Mouse (Mus musculus) limb, embryonic 13.5 days (tissue): ENCODE measurements around the gene Mbd3. TPM values are rescaled to one million over a fixed set of nuclear protein-coding genes. Genes with fewer than 3 reads are reported as not detected.
A peak's percentile ranks its signal among the peaks of the same experiment; 100 is the strongest.

Source experiments
- ATAC-seq: fragments of 200-750 bp; cut with Nextera tagmentation; 2 replicates; pipeline ENCODE4 v1.8.0; 2017; ENCODE audit warnings: low read depth, moderate number of reproducible peaks, moderate TSS enrichment; ENCODE audit not compliant: low FRiP score
- H3K27ac ChIP-seq: fragments of 300-500 bp; sonication (generic); 2 replicates; pipeline ENCODE4 v1.5.1; 2015; ENCODE audit warnings: inconsistent platforms, mild to moderate bottlenecking, moderate library complexity
- H3K27me3 ChIP-seq: fragments of 300-500 bp; sonication (generic); 2 replicates; pipeline ENCODE4 v1.6.1; 2015; ENCODE audit warnings: mild to moderate bottlenecking, inconsistent platforms
- H3K36me3 ChIP-seq: fragments of 300-500 bp; sonication (generic); 2 replicates; pipeline ENCODE4 v1.6.1; 2015; ENCODE audit warnings: inconsistent platforms, mild to moderate bottlenecking, moderate library complexity
- H3K4me1 ChIP-seq: fragments of 300-500 bp; sonication (generic); 2 replicates; pipeline ENCODE4 v1.6.1; 2015; ENCODE audit warnings: inconsistent platforms
- H3K4me2 ChIP-seq: fragments of 300-500 bp; sonication (generic); replicated peaks from 2 replicates; pipeline ENCODE4 v1.6.1; 2015; ENCODE audit warnings: inconsistent platforms, mild to moderate bottlenecking, moderate library complexity
- H3K4me3 ChIP-seq: fragments of 300-500 bp; sonication (generic); 2 replicates; pipeline ENCODE4 v1.5.1; 2015; ENCODE audit warnings: moderate library complexity, mild to moderate bottlenecking, inconsistent platforms
- H3K9ac ChIP-seq: fragments of 300-500 bp; sonication (generic); 2 replicates; pipeline ENCODE4 v1.6.1; 2015; ENCODE audit warnings: mild to moderate bottlenecking, inconsistent platforms
- H3K9me3 ChIP-seq: fragments of 300-500 bp; sonication (generic); 2 replicates; pipeline ENCODE4 v1.6.1; 2016; ENCODE audit warnings: inconsistent platforms
- WGBS: fragments of 180-500 bp; shearing (Covaris S2); methylation state at CpG from one replicate; pipeline ENCODE4 v1.1.7; 2015; 5-methylcytosine and 5-hydroxymethylcytosine counted together
- polyA plus RNA-seq: library from polyadenylated mRNA; unstranded; fragments of >200 nt; fragmentation: Nextera tagmentation; extraction: Ambion mirVana; gene quantifications from 2 replicates; pipeline ENCODE4 v1.2.1, GENCODE M21; 2015

The Mbd3 gene
- polyA plus RNA-seq: 276 and 288 TPM in 2 replicates

GRCm38 (mm10) chr10:80399191-80399972 lies at the start of gene Mbd3:
Gene Mbd3 (minus strand): TSS chr10:80399550.
- Histone ChIP-seq H3K27me3 (no peaks in the 10 kb centered on the region), H3K4me3 (peak within 1 kb of the TSS; percentile 73), H3K4me1 (peaks cover 30% of the 10 kb centered on the region), H3K36me3 (peaks cover 61% of the 10 kb centered on the region), H3K9me3 (no peaks in the 10 kb centered on the region), H3K27ac (peak within 1 kb of the TSS; percentile 99), H3K9ac (peak within 1 kb of the TSS; percentile 97), H3K4me2 (peak within 1 kb of the TSS; percentile 77)
- under 1% methylated on average over 73 of the region's 82 CpGs for WGBS
- ATAC-seq: peak; percentile 97

DNA sequence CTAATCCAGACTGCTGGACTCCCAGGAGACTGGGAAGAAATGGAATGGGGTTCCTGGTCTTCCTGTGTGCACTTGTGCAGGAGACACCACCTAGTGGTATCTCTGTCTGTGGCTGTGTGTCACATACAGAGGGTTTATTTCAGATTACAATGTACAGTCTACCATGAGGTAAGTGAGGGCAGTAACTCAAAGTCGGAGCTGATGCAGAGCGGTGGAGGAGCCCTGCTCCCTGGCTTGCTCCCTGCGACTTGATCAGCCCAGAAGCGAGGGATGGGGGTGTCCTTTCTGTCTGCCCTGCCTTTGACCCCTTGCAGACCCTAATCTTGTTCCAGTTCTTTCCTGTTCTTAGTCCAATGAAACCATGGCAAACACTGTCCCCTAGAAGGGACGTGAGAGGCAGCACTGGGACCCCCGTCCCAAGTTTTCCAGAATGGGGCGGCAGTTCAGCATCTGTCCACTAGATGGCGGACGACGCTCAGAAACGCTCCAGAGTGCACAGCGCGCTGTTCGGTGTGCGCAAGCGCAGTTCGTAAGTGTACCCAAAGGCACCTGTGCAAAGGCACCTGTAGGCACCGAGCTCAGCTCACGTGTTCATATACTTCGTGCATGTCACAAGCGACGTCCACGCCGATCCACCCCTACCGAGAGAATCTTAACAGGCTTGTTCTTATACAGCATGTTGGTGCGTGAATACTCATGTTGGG lies 46.7 kb upstream of the Mbd3 start:
- peak; percentile 64; the same call in 1 of the 2 replicates for ATAC-seq
- no peak overlapping the region for H3K4me3 ChIP-seq

DNA sequence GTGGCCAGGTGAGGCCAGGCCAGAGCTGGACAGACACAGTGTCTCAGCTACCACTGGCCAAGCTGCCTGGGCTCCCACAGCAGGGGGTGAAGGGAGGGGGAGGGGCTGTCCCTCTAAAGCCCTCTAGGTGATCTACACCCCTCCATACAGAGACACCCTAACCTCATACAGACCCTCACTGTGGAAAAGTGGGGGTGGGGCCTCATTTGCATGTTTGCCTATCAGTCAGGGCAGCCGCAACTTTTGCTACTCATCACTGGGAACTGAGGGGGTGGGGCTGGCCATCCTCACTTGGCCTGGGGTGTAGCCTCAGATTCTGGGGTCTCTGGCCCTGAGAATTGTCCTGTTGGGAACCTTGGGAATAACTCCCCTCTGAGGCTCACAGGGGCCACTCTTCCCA lies 45.7 kb upstream of the Mbd3 start:
- WGBS: 31% methylated on average over 1 of the region's 1 CpGs
- Histone ChIP-seq H3K9me3 (no peaks in the 10 kb centered on the region), H3K9ac (peak overlapping the region; percentile 59; the same call in 1 of the 2 replicates), H3K36me3 (no peaks in the 10 kb centered on the region), H3K27me3 (peaks cover 55% of the 10 kb centered on the region), H3K4me3 (no peak overlapping the region), H3K27ac (no peak overlapping the region), H3K4me2 (no peak overlapping the region), H3K4me1 (peaks cover 4% of the 10 kb centered on the region)
- no peak for ATAC-seq

More for the DNA sequence above, 46.7 kb upstream of the Mbd3 start:
- Histone ChIP-seq H3K9me3 (no peaks in the 10 kb centered on the region), H3K27ac (no peak overlapping the region), H3K9ac (no peak overlapping the region), H3K4me1 (peaks cover 4% of the 10 kb centered on the region), H3K36me3 (no peaks in the 10 kb centered on the region), H3K4me2 (peak overlapping the region; percentile 27; the same call in 1 of the 2 replicates), H3K27me3 (peaks cover 64% of the 10 kb centered on the region)
- WGBS: 9% methylated on average over 26 of the region's 26 CpGs

- H3K27me3 ChIP-seq: peaks cover 54% of the 10 kb centered on the region
- no peaks in the 10 kb centered on the region for H3K9me3 ChIP-seq
- 39% methylated on average over 5 of the region's 5 CpGs for WGBS
- peak; percentile 30; the same call in 1 of the 2 replicates for ATAC-seq
- H3K9ac ChIP-seq: peak overlapping the region; percentile 59
- H3K4me2 ChIP-seq: no peak overlapping the region
- H3K4me3 ChIP-seq: no peak overlapping the region
- no peak overlapping the region for H3K27ac ChIP-seq
- H3K4me1 ChIP-seq: peaks cover 4% of the 10 kb centered on the region
- no peaks in the 10 kb centered on the region for H3K36me3 ChIP-seq
Observed at GRCm38 (mm10) chr10:80444339-80445045, 45.1 kb upstream of the Mbd3 start.

- H3K36me3 ChIP-seq: no peaks in the 10 kb centered on the region
- WGBS: 86% methylated on average over 8 of the region's 8 CpGs
Observed at GRCm38 (mm10) chr10:80443575-80444278, 44.4 kb upstream of the Mbd3 start.

DNA sequence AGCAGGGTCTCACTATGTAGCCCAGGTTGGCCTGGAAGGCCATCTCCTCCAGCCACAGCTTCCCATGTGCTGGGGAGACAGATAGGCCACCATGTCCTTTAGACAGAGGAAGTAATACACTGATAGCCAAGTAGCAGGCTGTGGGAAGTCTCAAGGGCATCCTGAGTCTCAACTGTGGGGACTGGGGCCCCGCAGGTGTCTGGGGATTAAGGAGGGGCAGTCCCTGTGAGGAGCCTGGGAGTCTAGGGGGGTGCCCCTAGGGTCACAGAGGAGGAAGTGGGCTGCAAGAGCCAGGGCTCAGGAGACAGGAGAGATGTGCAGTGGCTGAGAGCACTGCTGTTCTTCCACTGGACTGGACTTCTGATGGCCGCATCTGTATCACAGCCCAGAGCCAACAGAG lies 43.6 kb upstream of the Mbd3 start:
- Histone ChIP-seq H3K4me3 (no peak overlapping the region), H3K9me3 (no peaks in the 10 kb centered on the region), H3K27ac (no peak overlapping the region), H3K27me3 (peaks cover 42% of the 10 kb centered on the region), H3K9ac (peak overlapping the region; percentile 39; the same call in 1 of the 2 replicates), H3K36me3 (no peaks in the 10 kb centered on the region), H3K4me2 (no peak overlapping the region), H3K4me1 (peaks cover 4% of the 10 kb centered on the region)
- 61% methylated on average over 2 of the region's 2 CpGs for WGBS
- no peak for ATAC-seq

More at GRCm38 (mm10) chr10:80443575-80444278, 44.4 kb upstream of the Mbd3 start:
- Histone ChIP-seq H3K4me1 (peaks cover 4% of the 10 kb centered on the region), H3K27ac (no peak overlapping the region), H3K4me3 (no peak overlapping the region), H3K4me2 (no peak overlapping the region), H3K9ac (peak overlapping the region; percentile 59; the same call in 1 of the 2 replicates), H3K27me3 (peaks cover 46% of the 10 kb centered on the region), H3K9me3 (no peaks in the 10 kb centered on the region)
- ATAC-seq: no peak

DNA sequence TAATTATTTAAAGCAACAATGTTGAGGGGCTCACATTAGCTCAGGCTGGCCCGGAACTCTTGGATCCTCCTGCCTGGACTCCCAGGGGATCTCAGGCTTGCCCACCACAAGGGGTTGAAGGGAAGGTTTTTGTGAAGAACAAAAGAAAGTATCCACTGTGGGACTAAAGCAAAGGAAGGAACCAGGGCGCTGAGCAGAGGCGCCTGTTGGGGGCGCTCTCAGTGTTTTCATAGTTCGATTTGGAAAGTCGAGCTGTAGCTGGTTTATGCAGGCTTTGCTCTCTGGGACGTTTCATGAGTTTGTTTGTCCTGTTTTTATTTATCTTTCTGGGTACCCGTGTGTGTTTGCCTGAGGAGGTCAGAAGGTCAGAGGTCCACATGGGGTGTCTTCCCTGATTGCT lies 42.2 kb upstream of the Mbd3 start:
- H3K36me3 ChIP-seq: no peaks in the 10 kb centered on the region
- no peak overlapping the region for H3K4me3 ChIP-seq
- no peak for ATAC-seq
- peaks cover 5% of the 10 kb centered on the region for H3K4me1 ChIP-seq
- no peak overlapping the region for H3K4me2 ChIP-seq
- no peak overlapping the region for H3K27ac ChIP-seq
- WGBS: 64% methylated on average over 8 of the region's 8 CpGs
- H3K27me3 ChIP-seq: peaks cover 35% of the 10 kb centered on the region
- no peak overlapping the region for H3K9ac ChIP-seq
- H3K9me3 ChIP-seq: no peaks in the 10 kb centered on the region

DNA sequence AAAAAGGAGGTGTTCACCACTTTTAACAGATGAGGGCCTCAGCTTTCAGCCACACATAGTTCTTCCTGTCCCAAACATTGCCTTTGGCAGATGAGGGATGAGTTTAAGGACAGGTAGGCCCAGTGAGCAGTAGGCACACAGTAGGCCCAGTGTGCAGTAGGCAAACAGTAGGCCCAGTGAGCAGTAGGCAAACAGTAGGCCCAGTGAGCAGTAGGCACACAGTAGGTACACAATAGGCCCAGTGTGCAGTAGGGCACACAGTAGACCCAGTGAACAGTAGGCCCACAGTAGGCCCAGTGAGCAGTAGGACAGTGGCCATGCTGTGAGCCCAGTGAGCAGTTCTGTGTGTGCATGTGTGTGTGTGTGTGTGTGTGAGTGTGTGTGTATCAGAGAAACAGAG lies 40.7 kb upstream of the Mbd3 start:
- Histone ChIP-seq H3K9ac (no peak overlapping the region), H3K4me2 (no peak overlapping the region), H3K27ac (no peak overlapping the region), H3K9me3 (no peaks in the 10 kb centered on the region), H3K36me3 (no peaks in the 10 kb centered on the region), H3K4me1 (peaks cover 15% of the 10 kb centered on the region), H3K4me3 (no peak overlapping the region), H3K27me3 (peaks cover 27% of the 10 kb centered on the region)
- no peak for ATAC-seq

GRCm38 (mm10) chr10:80437973-80438372 lies 38.6 kb upstream of the Mbd3 start:
- no peak overlapping the region for H3K4me3 ChIP-seq
- no peaks in the 10 kb centered on the region for H3K9me3 ChIP-seq
- H3K27ac ChIP-seq: no peak overlapping the region
- WGBS: 74% methylated on average over 4 of the region's 4 CpGs
- peaks cover 10% of the 10 kb centered on the region; the same call in 1 of the 2 replicates for H3K4me1 ChIP-seq
- H3K9ac ChIP-seq: peak overlapping the region; percentile 39
- no peak overlapping the region for H3K4me2 ChIP-seq
- peaks cover 12% of the 10 kb centered on the region for H3K27me3 ChIP-seq
- ATAC-seq: no peak
- H3K36me3 ChIP-seq: no peaks in the 10 kb centered on the region

GRCm38 (mm10) chr10:80436276-80436675 lies 36.9 kb upstream of the Mbd3 start:
- ATAC-seq: no peak
- H3K4me2 ChIP-seq: no peak overlapping the region; the same call in 1 of the 2 replicates
- H3K27me3 ChIP-seq: peaks cover 7% of the 10 kb centered on the region; the same call in 1 of the 2 replicates
- no peaks in the 10 kb centered on the region for H3K9me3 ChIP-seq
- H3K4me1 ChIP-seq: peaks cover 21% of the 10 kb centered on the region
- WGBS: 14% methylated on average over 9 of the region's 9 CpGs
- no peak overlapping the region for H3K4me3 ChIP-seq
- H3K9ac ChIP-seq: peak overlapping the region; percentile 8; the same call in 1 of the 2 replicates
- no peak overlapping the region for H3K27ac ChIP-seq
- peaks cover under 1% of the 10 kb centered on the region; the same call in 1 of the 2 replicates for H3K36me3 ChIP-seq

DNA sequence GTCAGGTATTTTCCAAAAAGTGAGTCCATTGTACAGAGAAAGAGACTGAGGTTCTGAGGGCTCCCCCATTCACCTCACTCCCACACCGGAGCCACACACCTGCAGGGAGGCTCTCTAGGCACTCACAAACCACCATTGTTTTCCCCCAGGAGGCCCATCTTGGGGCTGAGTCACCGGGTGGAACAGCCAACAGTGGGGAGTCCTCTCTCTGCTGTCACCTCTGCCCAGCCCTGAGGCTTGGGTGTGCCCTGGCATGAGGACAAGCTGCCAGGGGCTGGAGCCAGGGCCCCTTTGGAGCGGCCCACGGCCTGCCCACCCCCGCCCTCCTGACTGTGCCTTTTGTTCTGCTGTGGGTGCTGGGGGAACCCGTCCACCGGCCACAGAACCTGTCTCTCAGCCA lies 36.4 kb upstream of the Mbd3 start:
- H3K27me3 ChIP-seq: peaks cover 7% of the 10 kb centered on the region; the same call in 1 of the 2 replicates
- H3K4me1 ChIP-seq: peaks cover 26% of the 10 kb centered on the region
- peak overlapping the region; percentile 8; the same call in 1 of the 2 replicates for H3K9ac ChIP-seq
- H3K4me2 ChIP-seq: no peak overlapping the region
- no peaks in the 10 kb centered on the region for H3K9me3 ChIP-seq
- peaks cover 5% of the 10 kb centered on the region for H3K36me3 ChIP-seq
- 47% methylated on average over 6 of the region's 7 CpGs for WGBS
- H3K27ac ChIP-seq: no peak overlapping the region
- H3K4me3 ChIP-seq: no peak overlapping the region
- no peak for ATAC-seq
